Comparison of ENCODE assay signal across 12 mouse cellular contexts in genomic region chr4:95096731-95097130, GRCm38 (mm10).
"Had no signal": no experiment of that assay in that cellular context is flagged by ENCODE, and none has a peak within 500 bp of the region (broad histone marks: within the 10 kb centered on the region; RNA-seq: fewer than 3 reads in every experiment).

No protein-coding gene starts in this region.

- H3K9me3 ChIP-seq: intestine, embryonic 15.5 days; liver, embryonic 13.5 days; midbrain, embryonic 13.5 days; neural tube, embryonic 15.5 days had no signal

- H3K4me1 ChIP-seq: intestine, embryonic 15.5 days; liver, embryonic 13.5 days; midbrain, embryonic 13.5 days had no signal

- H3K4me2 ChIP-seq: intestine, embryonic 15.5 days; limb, embryonic 12.5 days; liver, embryonic 13.5 days; midbrain, embryonic 13.5 days; neural tube, embryonic 15.5 days had no signal

- H3K27me3 ChIP-seq: intestine, embryonic 15.5 days; limb, embryonic 12.5 days; liver, embryonic 13.5 days; midbrain, embryonic 13.5 days; neural tube, embryonic 15.5 days had no signal

- ATAC-seq: intestine, embryonic 15.5 days; liver, postnatal 0 days; midbrain, embryonic 13.5 days had no signal

- H3K36me3 ChIP-seq: intestine, embryonic 15.5 days; limb, embryonic 12.5 days; liver, embryonic 13.5 days; midbrain, embryonic 13.5 days; neural tube, embryonic 15.5 days had no signal

- H3K4me3 ChIP-seq: intestine, embryonic 15.5 days; limb, embryonic 12.5 days; liver, embryonic 13.5 days; midbrain, embryonic 13.5 days; neural tube, embryonic 15.5 days had no signal

- H3K27ac ChIP-seq: intestine, embryonic 15.5 days; limb, embryonic 12.5 days; liver, embryonic 13.5 days; midbrain, embryonic 13.5 days; neural tube, embryonic 15.5 days had no signal

- H3K9ac ChIP-seq: intestine, embryonic 15.5 days; limb, embryonic 12.5 days; liver, embryonic 13.5 days; liver, postnatal 0 days; midbrain, embryonic 13.5 days; neural tube, embryonic 15.5 days had no signal

- DNase-seq: kidney, adult 18-20 months; kidney, postnatal 25 days; liver; liver, embryonic 13.5 days; liver, postnatal 0 days; lung, postnatal 36 days; thymus, adult 2 months; thymus, postnatal 25 days had no signal
